Mouse (Mus musculus): ENCODE results near the gene Clec12a.
"Not testable (repeated sequence)": the region's sequence is repeated elsewhere in the genome, so short reads cannot be mapped to it uniquely, and the experiment has no call there.

The Clec12a gene

GRCm38 (mm10) chr6:129342391-129342790 lies at the start of gene Clec12a:
Clec12a (plus strand) TSS chr6:129342691.
- not testable (repeated sequence) for DNase-seq

GRCm38 (mm10) chr6:129304180-129304579 lies 38.3 kb upstream of the Clec12a start:
- DNase-seq, result no peak

GRCm38 (mm10) chr6:129312499-129312898 lies 30.0 kb upstream of the Clec12a start:
- no peak for DNase-seq

GRCm38 (mm10) chr6:129314655-129315168 lies 27.8 kb upstream of the Clec12a start:
- DNase-seq, result no peak

GRCm38 (mm10) chr6:129315698-129316097 lies 26.8 kb upstream of the Clec12a start:
- no peak for DNase-seq

GRCm38 (mm10) chr6:129316463-129316862 lies 26.0 kb upstream of the Clec12a start:
- DNase-seq, result no peak

- no peak for DNase-seq
These were observed 24.1 kb upstream of the Clec12a start for GRCm38 (mm10) chr6:129318395-129318794.

GRCm38 (mm10) chr6:129319331-129319730 lies 23.2 kb upstream of the Clec12a start:
- no peak for DNase-seq

- DNase-seq, result no peak
These were observed 16.5 kb upstream of the Clec12a start for GRCm38 (mm10) chr6:129326016-129326415.

- no peak for DNase-seq
These were observed 15.8 kb upstream of the Clec12a start for GRCm38 (mm10) chr6:129326568-129327150.

GRCm38 (mm10) chr6:129331610-129332009 lies 10.9 kb upstream of the Clec12a start, which contains the start of gene 4922502D21Rik:
4922502D21Rik (minus strand) TSS chr6:129331796.
- no peak for DNase-seq

GRCm38 (mm10) chr6:129333674-129334078 lies 8.8 kb upstream of the Clec12a start:
- DNase-seq, result peak; percentile 51

- no peak for DNase-seq
These were observed 4.7 kb upstream of the Clec12a start for GRCm38 (mm10) chr6:129337751-129338150.

GRCm38 (mm10) chr6:129344408-129344807 lies 1.9 kb downstream of the Clec12a start:
- DNase-seq, result no peak

- DNase-seq, result no peak
These were observed 7.2 kb downstream of the Clec12a start for GRCm38 (mm10) chr6:129349524-129350352.

- no peak for DNase-seq
These were observed 8.6 kb downstream of the Clec12a start for GRCm38 (mm10) chr6:129351091-129351490.

- no peak for DNase-seq
These were observed 13.3 kb downstream of the Clec12a start for GRCm38 (mm10) chr6:129355774-129356173.

- no peak for DNase-seq
These were observed 13.9 kb downstream of the Clec12a start for GRCm38 (mm10) chr6:129356430-129356829.

- no peak for DNase-seq
These were observed 17.0 kb downstream of the Clec12a start for GRCm38 (mm10) chr6:129359515-129359914.

GRCm38 (mm10) chr6:129363942-129364341 lies 21.5 kb downstream of the Clec12a start:
- no peak for DNase-seq

- DNase-seq, result peak; percentile 67
These were observed 23.5 kb downstream of the Clec12a start for GRCm38 (mm10) chr6:129365959-129366359.

GRCm38 (mm10) chr6:129369374-129370132 lies 27.1 kb downstream of the Clec12a start:
- no peak for DNase-seq

- no peak for DNase-seq
These were observed 32.5 kb downstream of the Clec12a start for GRCm38 (mm10) chr6:129374937-129375471.

All from retina, postnatal 1 day (tissue).